Mouse (Mus musculus): ENCODE results near the gene Lce3c. TPM values are rescaled to one million over a fixed set of nuclear protein-coding genes. Genes with fewer than 3 reads are reported as not detected.

The Lce3c gene
- polyA plus RNA-seq, 1 experiment from 2014 or later, result not detected

Other genes with a start within 250 kb of the Lce3c start
- not detected in 2 replicates for gene Lce1e, start 235.4 kb upstream of the Lce3c start, polyA plus RNA-seq (2016; fragmentation: Nextera tagmentation; extraction: Ambion mirVana)
- gene Lce1f, start 224.1 kb upstream of the Lce3c start, polyA plus RNA-seq (2016; fragmentation: Nextera tagmentation; extraction: Ambion mirVana), result not detected in 2 replicates
- gene Gm38119, start 205.4 kb upstream of the Lce3c start, polyA plus RNA-seq (2016; fragmentation: Nextera tagmentation; extraction: Ambion mirVana), result not detected in 2 replicates
- gene Lce1g, start 192.1 kb upstream of the Lce3c start, polyA plus RNA-seq (2016; fragmentation: Nextera tagmentation; extraction: Ambion mirVana), result not detected in 2 replicates
- not detected in 2 replicates for gene Lce1h, start 179.4 kb upstream of the Lce3c start, polyA plus RNA-seq (2016; fragmentation: Nextera tagmentation; extraction: Ambion mirVana)
- not detected in 2 replicates for gene Lce1i, start 165.6 kb upstream of the Lce3c start, polyA plus RNA-seq (2016; fragmentation: Nextera tagmentation; extraction: Ambion mirVana)
- not detected in 2 replicates for gene Lce1j, start 154.0 kb upstream of the Lce3c start, polyA plus RNA-seq (2016; fragmentation: Nextera tagmentation; extraction: Ambion mirVana)
- gene Lce1k, start 136.6 kb upstream of the Lce3c start, polyA plus RNA-seq (2016; fragmentation: Nextera tagmentation; extraction: Ambion mirVana), result not detected in 2 replicates
- not detected in 2 replicates for gene Kprp, start 117.2 kb upstream of the Lce3c start, polyA plus RNA-seq (2016; fragmentation: Nextera tagmentation; extraction: Ambion mirVana)
- not detected in 2 replicates for gene Lce1l, start 93.2 kb upstream of the Lce3c start, polyA plus RNA-seq (2016; fragmentation: Nextera tagmentation; extraction: Ambion mirVana)
- gene 2310050C09Rik, start 74.3 kb upstream of the Lce3c start, polyA plus RNA-seq (2016; fragmentation: Nextera tagmentation; extraction: Ambion mirVana), result not detected in 2 replicates
- not detected in 2 replicates for gene Lce3a, start 18.3 kb upstream of the Lce3c start, polyA plus RNA-seq (2016; fragmentation: Nextera tagmentation; extraction: Ambion mirVana)
- not detected in 2 replicates for gene Lce3b, start 11.5 kb upstream of the Lce3c start, polyA plus RNA-seq (2016; fragmentation: Nextera tagmentation; extraction: Ambion mirVana)
- gene Lce3d, start 12.9 kb downstream of the Lce3c start, polyA plus RNA-seq (2016; fragmentation: Nextera tagmentation; extraction: Ambion mirVana), result not detected in 2 replicates
- not detected in 2 replicates for gene Lce3e, start 22.6 kb downstream of the Lce3c start, polyA plus RNA-seq (2016; fragmentation: Nextera tagmentation; extraction: Ambion mirVana)
- gene Lce3f, start 47.7 kb downstream of the Lce3c start, polyA plus RNA-seq (2016; fragmentation: Nextera tagmentation; extraction: Ambion mirVana), result not detected in 2 replicates
- gene Crct1, start 71.2 kb downstream of the Lce3c start, polyA plus RNA-seq (2016; fragmentation: Nextera tagmentation; extraction: Ambion mirVana), result 0.34 and 0.56 TPM in 2 replicates
- gene Lce1m, start 74.6 kb downstream of the Lce3c start, polyA plus RNA-seq (2016; fragmentation: Nextera tagmentation; extraction: Ambion mirVana), result not detected in 2 replicates
- gene Gm4858, start 124.3 kb downstream of the Lce3c start, polyA plus RNA-seq (2016; fragmentation: Nextera tagmentation; extraction: Ambion mirVana), result not detected in 2 replicates
- not detected in 2 replicates for gene Crnn, start 200.3 kb downstream of the Lce3c start, polyA plus RNA-seq (2016; fragmentation: Nextera tagmentation; extraction: Ambion mirVana)

All from midbrain, embryonic 12.5 days (tissue).